Mouse (Mus musculus) lung, postnatal 36 days (tissue): ENCODE results near the gene Rbm38.

Source experiments
- DNase-seq: peaks from one replicate; pipeline ENCODE4 v3.0.0; 2022; ENCODE audit warnings: mixed read lengths

Gene Rbm38

DNA sequence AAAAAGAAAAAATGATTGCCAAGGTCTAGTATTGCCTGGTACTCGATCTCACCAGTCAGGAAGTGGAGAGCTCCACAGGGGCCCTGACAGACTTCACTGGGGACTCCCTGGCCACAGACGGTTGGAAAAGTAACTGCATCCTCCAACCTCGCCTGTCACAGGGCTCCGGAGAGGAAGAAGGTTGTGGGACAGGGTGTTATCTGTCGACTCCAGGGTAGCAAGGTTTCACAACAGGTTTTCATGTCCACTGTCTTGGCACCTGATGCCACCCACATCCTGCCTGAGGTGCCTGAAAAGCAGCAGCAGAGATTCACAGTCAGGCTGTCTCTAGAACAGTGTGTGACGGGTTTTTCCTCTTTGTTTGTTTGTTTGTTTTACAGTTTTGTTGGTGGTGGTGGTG lies 2.4 kb upstream of the Rbm38 start:
- DNase-seq, result no peak

DNA sequence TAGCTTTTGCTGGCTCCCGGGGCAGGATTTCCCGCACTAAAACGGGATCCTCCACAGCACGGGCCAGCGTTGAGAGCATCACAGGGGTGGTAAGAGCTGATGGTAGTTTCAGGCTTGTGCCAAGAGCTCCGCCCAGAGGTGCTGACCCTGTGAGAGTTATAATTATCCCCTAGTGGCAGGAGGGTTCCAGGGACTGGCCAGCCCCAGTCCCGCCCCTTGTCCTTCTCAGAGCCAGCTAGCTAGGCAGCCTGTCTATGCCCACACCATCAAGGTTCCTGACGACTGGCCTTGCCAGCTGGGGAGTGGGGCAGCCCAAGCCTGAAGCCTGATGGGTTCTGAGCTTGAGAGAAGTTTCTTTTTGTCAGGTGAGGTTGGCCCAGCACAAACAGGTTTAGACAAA lies 1.7 kb upstream of the Rbm38 start:
- DNase-seq, result no peak

DNA sequence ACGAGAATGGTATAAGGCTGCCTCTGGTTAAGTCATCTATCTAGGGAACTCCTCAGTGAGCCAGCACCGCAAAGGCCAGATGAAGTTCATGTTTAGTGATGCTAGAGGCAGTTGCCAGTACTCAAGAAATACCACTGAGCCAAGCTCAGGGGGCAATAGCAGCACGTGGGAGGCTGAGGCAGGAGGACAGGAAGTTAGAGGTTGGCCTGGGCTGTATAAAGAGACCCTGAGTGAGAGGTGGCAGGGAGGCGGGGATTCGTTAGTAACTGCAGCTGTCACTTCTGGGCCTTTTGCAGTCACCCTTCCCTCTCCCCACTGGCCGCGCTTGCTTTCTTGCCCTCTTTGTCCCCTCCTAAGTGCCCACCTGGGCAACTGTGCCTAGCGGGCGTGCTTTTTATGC lies 976 bp upstream of the Rbm38 start:
- DNase-seq, result no peak

GRCm38 (mm10) chr2:173019790-173020189 lies 508 bp upstream of the Rbm38 start:
- DNase-seq, result peak; percentile 97

DNA sequence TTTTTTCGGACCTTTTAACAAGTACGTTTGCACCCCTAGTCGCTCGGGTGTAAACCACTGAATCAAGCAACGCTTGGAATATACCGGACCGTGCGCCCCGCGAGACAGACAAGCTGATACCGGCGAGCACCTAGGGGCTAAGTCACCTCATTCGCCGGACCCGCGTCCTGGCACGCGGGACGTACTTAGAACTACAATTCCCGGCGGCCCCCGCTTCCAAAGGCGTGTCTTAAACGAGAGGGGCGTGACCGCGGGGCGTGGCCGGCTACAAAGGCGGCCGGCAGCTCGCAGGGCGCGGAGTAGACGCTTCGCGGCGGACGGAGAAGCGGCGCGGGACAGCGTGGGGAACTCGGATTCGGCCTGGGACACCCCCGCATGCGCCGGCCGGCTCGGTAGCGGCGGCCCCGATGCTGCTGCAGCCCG lies 1.3 kb downstream of the Rbm38 start:
- DNase-seq, result peak; percentile 97

DNA sequence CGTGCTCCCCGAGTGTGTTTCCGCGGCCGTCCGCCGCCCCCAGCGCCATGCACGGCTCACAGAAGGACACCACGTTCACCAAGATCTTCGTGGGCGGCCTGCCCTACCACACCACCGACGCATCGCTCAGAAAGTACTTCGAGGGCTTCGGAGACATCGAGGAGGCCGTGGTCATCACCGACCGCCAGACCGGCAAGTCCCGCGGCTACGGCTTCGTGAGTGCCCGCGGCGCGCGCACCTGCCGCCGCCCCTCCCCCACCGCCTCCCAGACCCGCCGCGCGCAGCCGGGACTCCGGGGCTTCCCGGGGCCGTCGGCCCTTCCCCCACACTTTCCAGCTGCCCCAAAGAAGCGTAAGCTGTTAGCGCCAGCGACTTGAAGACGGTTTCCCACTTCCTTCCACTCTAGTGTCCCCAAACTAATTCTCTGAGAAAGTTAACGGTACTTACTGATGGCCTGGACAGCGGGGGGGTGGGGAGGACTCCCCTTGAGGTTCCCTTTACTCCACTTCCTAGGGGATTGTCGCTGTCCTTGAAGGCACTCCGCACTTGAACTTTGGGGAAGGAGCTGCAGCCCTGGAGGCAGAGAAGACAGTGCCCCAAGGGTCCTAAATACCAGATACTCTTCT lies 1.9 kb downstream of the Rbm38 start:
- DNase-seq, result no peak

DNA sequence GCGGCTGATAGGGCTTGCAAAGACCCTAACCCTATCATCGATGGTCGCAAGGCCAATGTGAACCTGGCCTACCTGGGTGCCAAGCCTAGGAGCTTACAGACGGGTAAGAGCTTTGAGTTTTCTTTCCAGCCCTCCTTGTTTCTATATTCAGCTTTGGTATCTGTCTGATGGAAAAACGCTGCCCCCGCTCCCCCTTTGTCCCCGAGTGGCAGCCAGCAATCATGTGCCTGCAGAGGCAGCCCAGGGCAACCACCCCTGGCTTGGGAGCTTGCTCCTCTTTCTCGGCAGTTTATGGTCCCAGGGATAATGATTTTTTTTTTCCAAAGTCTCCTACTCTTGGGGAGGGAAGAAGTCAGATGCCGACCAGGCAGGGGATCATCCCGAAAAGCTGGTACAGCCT lies 2.5 kb downstream of the Rbm38 start:
- no peak for DNase-seq

- DNase-seq, result no peak
Observed at GRCm38 (mm10) chr2:173023371-173023851, 3.1 kb downstream of the Rbm38 start.

- DNase-seq, result no peak
Observed at GRCm38 (mm10) chr2:173023966-173024365, 3.7 kb downstream of the Rbm38 start.

DNA sequence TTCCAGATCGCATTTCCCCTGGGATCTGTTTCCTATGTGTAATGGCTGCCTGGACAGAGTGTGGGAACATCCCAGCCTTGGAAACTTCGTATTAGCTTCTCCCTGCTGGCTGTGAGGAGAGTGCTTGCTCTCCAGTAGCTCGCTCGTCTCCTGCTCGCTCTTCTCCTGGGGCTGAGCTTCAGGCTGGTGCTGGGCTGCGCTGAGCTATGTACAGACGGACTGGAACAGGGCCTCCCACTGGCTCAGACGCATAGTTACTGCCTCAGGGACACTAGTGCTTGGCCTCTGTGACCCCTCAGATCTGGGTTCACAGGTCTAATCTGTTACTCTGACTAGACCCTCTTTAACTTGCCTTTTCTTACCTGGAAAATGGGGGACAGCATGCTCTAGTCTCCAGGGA lies 4.1 kb downstream of the Rbm38 start:
- DNase-seq, result no peak

GRCm38 (mm10) chr2:173024938-173025337 lies 4.6 kb downstream of the Rbm38 start:
- DNase-seq, result no peak

- DNase-seq, result no peak
Observed at GRCm38 (mm10) chr2:173026286-173026685, 6.0 kb downstream of the Rbm38 start.

GRCm38 (mm10) chr2:173026688-173027131 lies 6.4 kb downstream of the Rbm38 start:
- peak; percentile 62 for DNase-seq

- no peak for DNase-seq
Observed at GRCm38 (mm10) chr2:173027169-173027823, 7.0 kb downstream of the Rbm38 start.

- no peak for DNase-seq
Observed at GRCm38 (mm10) chr2:173027824-173028495, 7.7 kb downstream of the Rbm38 start.

- no peak for DNase-seq
Observed at GRCm38 (mm10) chr2:173028508-173029031, 8.3 kb downstream of the Rbm38 start.

- no peak for DNase-seq
Observed at GRCm38 (mm10) chr2:173030591-173031338, 10.5 kb downstream of the Rbm38 start.

GRCm38 (mm10) chr2:173033531-173033930 lies 13.2 kb downstream of the Rbm38 start:
- no peak for DNase-seq

DNA sequence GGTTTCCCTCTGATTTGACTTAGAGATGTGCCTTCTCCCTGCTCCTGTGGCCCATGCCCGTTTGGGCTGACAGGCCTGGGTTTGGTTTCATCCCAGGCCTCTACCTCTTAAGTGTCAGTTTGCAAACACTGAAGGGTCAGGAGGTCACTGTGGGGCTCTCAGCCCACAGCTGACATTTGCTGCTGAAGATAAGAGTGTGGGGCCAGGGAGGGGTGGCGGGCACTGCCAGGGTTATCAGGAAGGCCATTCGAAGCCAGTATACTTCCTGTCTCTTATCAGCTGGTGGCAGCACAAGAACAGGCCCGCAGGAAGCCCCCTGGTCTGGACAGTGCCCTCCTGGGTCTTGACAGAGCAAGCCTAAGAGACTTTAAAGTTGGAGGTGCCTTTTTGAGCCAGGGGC lies 14.7 kb downstream of the Rbm38 start:
- DNase-seq, result peak; percentile 54

- DNase-seq, result no peak
Observed at GRCm38 (mm10) chr2:173035653-173036052, 15.4 kb downstream of the Rbm38 start.

GRCm38 (mm10) chr2:173036055-173036454 lies 15.8 kb downstream of the Rbm38 start:
- no peak for DNase-seq

- DNase-seq, result no peak
Observed at GRCm38 (mm10) chr2:173036611-173037010, 16.3 kb downstream of the Rbm38 start.

GRCm38 (mm10) chr2:173037347-173037746 lies 17.0 kb downstream of the Rbm38 start:
- DNase-seq, result no peak
